Mouse (Mus musculus): ENCODE data around the gene Abr. TPM values are rescaled to one million over a fixed set of nuclear protein-coding genes. Genes with fewer than 3 reads are reported as not detected.

The Abr gene
- total and polyA plus RNA-seq, 2 experiments from 2014 or later: 87.5 to 211 TPM

GRCm38 (mm10) chr11:76537401-76537800 lies 84.7 kb downstream of the Abr start:
- Histone ChIP-seq H3K9ac (replicated peaks; ENCODE audit: low read length) (no peak overlapping the region), H3K27me3 (ENCODE audit: insufficient read depth, low read length) (no peaks in the 10 kb centered on the region), H3K9me3 (ENCODE audit: low read length) (no peaks in the 10 kb centered on the region), H3K4me1 (ENCODE audit: insufficient read depth, low read length) (no peaks in the 10 kb centered on the region), H3K36me3 (ENCODE audit: insufficient read depth, low read length) (no peaks in the 10 kb centered on the region), H3K4me2 (ENCODE audit: low read depth, low read length) (no peak overlapping the region), H3K4me3 (ENCODE audit: low read length) (no peak overlapping the region), H3K27ac (no peak overlapping the region)
- no peak for TF ChIP-seq CTCF (IDR thresholded peaks at IDR 0.05; ENCODE audit: low read depth)
- WGBS: 62% methylated on average over 3 of the region's 3 CpGs
- ATAC-seq: peak; percentile 67
- peak; percentile 49 for DNase-seq (ENCODE audit: low spot score)

GRCm38 (mm10) chr11:76536576-76537354 lies 85.3 kb downstream of the Abr start:
- no peak overlapping the region; the same call in 1 of the 2 replicates for H3K27ac ChIP-seq
- H3K36me3 ChIP-seq (ENCODE audit: insufficient read depth, low read length): no peaks in the 10 kb centered on the region
- H3K9me3 ChIP-seq (ENCODE audit: low read length): no peaks in the 10 kb centered on the region
- peak; percentile 28 for DNase-seq (ENCODE audit: low spot score)
- peak; percentile 47; the same call in 1 of the 2 replicates for ATAC-seq
- H3K4me1 ChIP-seq (ENCODE audit: insufficient read depth, low read length): 0 out of 2 replicates have a peak, but pooled peaks cover 4% of the 10 kb centered on the region
- no peak overlapping the region for H3K4me3 ChIP-seq (ENCODE audit: low read length)
- H3K9ac ChIP-seq (replicated peaks; ENCODE audit: low read length): no peak overlapping the region
- peak; percentile 68 for TF ChIP-seq CTCF (IDR thresholded peaks at IDR 0.05; ENCODE audit: low read depth)
- 71% methylated on average over 10 of the region's 10 CpGs for WGBS
- H3K4me2 ChIP-seq (ENCODE audit: low read depth, low read length): no peak overlapping the region
- no peaks in the 10 kb centered on the region for H3K27me3 ChIP-seq (ENCODE audit: insufficient read depth, low read length)

GRCm38 (mm10) chr11:76532001-76532400 lies 90.1 kb downstream of the Abr start:
- no peaks in the 10 kb centered on the region for H3K9me3 ChIP-seq (ENCODE audit: low read length)
- DNase-seq (ENCODE audit: low spot score) (no peak), ATAC-seq (no peak)
- H3K4me2 ChIP-seq (ENCODE audit: low read depth, low read length): no peak overlapping the region
- H3K4me3 ChIP-seq (ENCODE audit: low read length): no peak overlapping the region
- WGBS: 64% methylated on average over 7 of the region's 7 CpGs
- no peaks in the 10 kb centered on the region for H3K27me3 ChIP-seq (ENCODE audit: insufficient read depth, low read length)
- no peak for TF ChIP-seq CTCF (IDR thresholded peaks at IDR 0.05; ENCODE audit: low read depth)
- H3K4me1 ChIP-seq (ENCODE audit: insufficient read depth, low read length): peaks cover 30% of the 10 kb centered on the region
- no peaks in the 10 kb centered on the region for H3K36me3 ChIP-seq (ENCODE audit: insufficient read depth, low read length)
- no peak overlapping the region for H3K9ac ChIP-seq (replicated peaks; ENCODE audit: low read length)
- H3K27ac ChIP-seq: peak overlapping the region; percentile 67

- H3K36me3 ChIP-seq (ENCODE audit: insufficient read depth, low read length): no peaks in the 10 kb centered on the region
- H3K4me2 ChIP-seq (ENCODE audit: low read depth, low read length): no peak overlapping the region
- H3K9ac ChIP-seq (replicated peaks; ENCODE audit: low read length): no peak overlapping the region
- 28% methylated on average over 7 of the region's 7 CpGs for WGBS
- H3K27ac ChIP-seq: peak overlapping the region; percentile 67
- TF ChIP-seq CTCF (IDR thresholded peaks at IDR 0.05; ENCODE audit: low read depth): no peak
- DNase-seq (ENCODE audit: low spot score): peak; percentile 80
- no peak overlapping the region for H3K4me3 ChIP-seq (ENCODE audit: low read length)
- H3K4me1 ChIP-seq (ENCODE audit: insufficient read depth, low read length): peaks cover 30% of the 10 kb centered on the region
- ATAC-seq: peak; percentile 93
- H3K9me3 ChIP-seq (ENCODE audit: low read length): no peaks in the 10 kb centered on the region
- H3K27me3 ChIP-seq (ENCODE audit: insufficient read depth, low read length): no peaks in the 10 kb centered on the region
Measured at GRCm38 (mm10) chr11:76530966-76531678, 91.0 kb downstream of the Abr start.

GRCm38 (mm10) chr11:76530168-76530935 lies 91.8 kb downstream of the Abr start:
- peak; percentile 18 for ATAC-seq
- Histone ChIP-seq H3K9me3 (ENCODE audit: low read length) (no peaks in the 10 kb centered on the region), H3K36me3 (ENCODE audit: insufficient read depth, low read length) (no peaks in the 10 kb centered on the region), H3K9ac (replicated peaks; ENCODE audit: low read length) (no peak overlapping the region), H3K4me2 (ENCODE audit: low read depth, low read length) (no peak overlapping the region), H3K27ac (peak overlapping the region; percentile 67), H3K27me3 (ENCODE audit: insufficient read depth, low read length) (no peaks in the 10 kb centered on the region), H3K4me3 (ENCODE audit: low read length) (no peak overlapping the region), H3K4me1 (ENCODE audit: insufficient read depth, low read length) (peaks cover 31% of the 10 kb centered on the region)
- DNase-seq (ENCODE audit: low spot score): no peak
- no peak for TF ChIP-seq CTCF (IDR thresholded peaks at IDR 0.05; ENCODE audit: low read depth)
- 50% methylated on average over 15 of the region's 15 CpGs for WGBS

- H3K9me3 ChIP-seq (ENCODE audit: low read length): no peaks in the 10 kb centered on the region
- no peaks in the 10 kb centered on the region for H3K36me3 ChIP-seq (ENCODE audit: insufficient read depth, low read length)
- TF ChIP-seq CTCF (IDR thresholded peaks at IDR 0.05; ENCODE audit: low read depth): no peak
- H3K27ac ChIP-seq: peak overlapping the region; percentile 67
- DNase-seq (ENCODE audit: low spot score) (peak; percentile 55), ATAC-seq (peak; percentile 55)
- H3K27me3 ChIP-seq (ENCODE audit: insufficient read depth, low read length): no peaks in the 10 kb centered on the region
- H3K4me1 ChIP-seq (ENCODE audit: insufficient read depth, low read length): peaks cover 33% of the 10 kb centered on the region
- 39% methylated on average over 6 of the region's 6 CpGs for WGBS
- no peak overlapping the region for H3K4me2 ChIP-seq (ENCODE audit: low read depth, low read length)
- H3K9ac ChIP-seq (replicated peaks; ENCODE audit: low read length): no peak overlapping the region
- no peak overlapping the region for H3K4me3 ChIP-seq (ENCODE audit: low read length)
Measured at GRCm38 (mm10) chr11:76529352-76530141, 92.6 kb downstream of the Abr start.
